Mouse (Mus musculus) midbrain, embryonic 10.5 days (tissue): Measurements from ENCODE around the gene Igfl3. TPM values are rescaled to one million over a fixed set of nuclear protein-coding genes. Genes with fewer than 3 reads are reported as not detected.

Experiments used
- DNase-seq: peaks from one replicate; pipeline ENCODE4 v3.0.0-alpha.2; 2017; ENCODE audit warnings: low spot score
- H3K27ac ChIP-seq: fragments of 300-500 bp; sonication (generic); replicated peaks from 2 replicates; pipeline ENCODE4 v1.5.1; 2016; ENCODE audit warnings: mild to moderate bottlenecking
- H3K27me3 ChIP-seq: fragments of 300-500 bp; sonication (generic); 2 replicates; pipeline ENCODE4 v1.6.1; 2016; ENCODE audit warnings: low read depth, mild to moderate bottlenecking; ENCODE audit not compliant: poor library complexity, severe bottlenecking
- H3K36me3 ChIP-seq: fragments of 300-500 bp; sonication (generic); 2 replicates; pipeline ENCODE4 v1.6.1; 2016; ENCODE audit warnings: mild to moderate bottlenecking, moderate library complexity
- H3K4me1 ChIP-seq: fragments of 300-500 bp; sonication (generic); 2 replicates; pipeline ENCODE4 v1.6.1; 2016
- H3K4me3 ChIP-seq: fragments of 300-500 bp; sonication (generic); 2 replicates; pipeline ENCODE4 v1.5.1; 2016; ENCODE audit warnings: mild to moderate bottlenecking, moderate library complexity
- H3K9me3 ChIP-seq: fragments of 300-500 bp; sonication (generic); replicated peaks from 2 replicates; pipeline ENCODE4 v1.6.1; 2016; ENCODE audit warnings: mild to moderate bottlenecking
- WGBS: fragments of 180-500 bp; shearing (Covaris S2); methylation state at CpG from one replicate; pipeline ENCODE4 v1.1.7; 2016; 5-methylcytosine and 5-hydroxymethylcytosine counted together
- polyA plus RNA-seq: library from polyadenylated mRNA; unstranded; fragments of >200 nt; fragmentation: Nextera tagmentation; extraction: Ambion mirVana; gene quantifications from 2 replicates; pipeline ENCODE4 v1.2.1, GENCODE M21; 2016

Gene Igfl3
- not detected in 2 replicates for polyA plus RNA-seq

DNA sequence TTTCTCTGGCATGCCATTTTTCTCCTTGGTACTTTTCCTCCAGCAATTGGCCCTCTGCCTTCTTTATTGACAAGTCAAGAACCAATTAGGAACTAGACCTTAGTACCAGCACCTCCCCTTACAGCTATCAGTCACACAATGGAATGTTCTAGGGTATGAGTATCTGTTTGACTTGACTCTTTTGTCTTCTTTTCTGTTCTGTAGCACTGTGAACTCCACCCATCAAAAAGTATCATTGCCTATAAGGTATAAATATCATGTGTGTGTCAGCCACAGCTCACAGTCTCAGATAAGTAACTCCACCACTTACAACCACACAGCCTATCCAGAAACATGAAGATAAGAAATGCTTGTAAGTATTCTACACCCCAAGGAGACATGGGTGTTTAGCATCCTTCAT is at the start of gene Igfl3:
Igfl3 (plus strand) TSS at position 301 of the 400 bp plus-strand sequence.
- Histone ChIP-seq H3K4me3 (no peak within 1 kb of the TSS), H3K27me3 (no peaks in the 10 kb centered on the region), H3K36me3 (no peaks in the 10 kb centered on the region), H3K4me1 (no peaks in the 10 kb centered on the region), H3K9me3 (peaks cover 80% of the 10 kb centered on the region), H3K27ac (no peak within 1 kb of the TSS)
- DNase-seq: no peak

DNA sequence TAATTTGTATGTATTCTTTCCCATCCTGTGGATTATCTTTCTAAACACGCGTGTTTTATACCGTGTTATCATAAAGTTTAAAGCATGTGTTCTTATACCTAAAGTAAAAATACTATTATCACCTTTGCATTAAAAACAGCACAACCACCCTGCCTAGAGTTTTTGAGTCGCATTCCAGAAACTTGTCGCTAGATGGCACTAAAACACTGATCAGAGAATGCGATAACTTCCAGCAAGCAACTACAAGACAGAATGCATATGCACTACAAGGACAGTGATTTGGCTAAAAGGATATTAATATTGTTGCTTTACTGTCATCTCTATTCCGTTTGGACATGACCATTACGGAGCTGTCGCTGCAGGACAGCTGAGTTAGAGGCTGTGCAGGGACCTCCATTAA is 34.6 kb downstream of the Igfl3 start:
- Histone ChIP-seq H3K4me3 (no peak overlapping the region), H3K4me1 (no peaks in the 10 kb centered on the region), H3K27me3 (no peaks in the 10 kb centered on the region), H3K9me3 (peaks cover 6% of the 10 kb centered on the region), H3K27ac (no peak overlapping the region), H3K36me3 (no peaks in the 10 kb centered on the region)
- 12% methylated on average over 9 of the region's 9 CpGs for WGBS
- DNase-seq: peak; percentile 11

DNA sequence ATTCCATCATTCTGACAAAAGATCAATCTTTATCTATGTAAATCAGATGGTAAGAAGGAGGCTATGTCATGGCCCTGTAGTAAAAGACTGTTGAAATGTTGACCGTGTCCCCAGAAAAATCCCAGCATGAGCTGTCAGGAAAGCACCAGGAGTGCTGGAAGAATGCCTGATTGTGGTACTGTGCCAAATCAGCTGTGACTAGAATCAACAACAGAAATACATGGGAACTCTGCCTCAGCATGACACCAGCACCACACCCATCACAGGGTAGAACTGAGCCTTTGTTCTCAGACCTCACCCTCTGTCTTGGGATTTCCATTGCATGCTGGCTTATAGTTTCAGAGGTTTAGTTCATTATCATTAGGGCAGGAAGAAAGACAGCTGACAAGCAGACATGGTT is 38.4 kb downstream of the Igfl3 start:
- H3K36me3 ChIP-seq: no peaks in the 10 kb centered on the region
- no peak overlapping the region for H3K27ac ChIP-seq
- no peak for DNase-seq
- H3K9me3 ChIP-seq: peaks cover 19% of the 10 kb centered on the region
- WGBS: 65% methylated on average over 1 of the region's 1 CpGs
- H3K4me3 ChIP-seq: no peak overlapping the region
- no peaks in the 10 kb centered on the region for H3K27me3 ChIP-seq
- no peaks in the 10 kb centered on the region for H3K4me1 ChIP-seq

Other genes with a start within 250 kb of the Igfl3 start
- gene Ceacam11, start 204.4 kb upstream of the Igfl3 start, polyA plus RNA-seq: not detected in 2 replicates
- gene Ceacam13, start 166.6 kb upstream of the Igfl3 start, polyA plus RNA-seq: not detected in 2 replicates
- not detected in 2 replicates for gene Ceacam12, start 110.6 kb upstream of the Igfl3 start, polyA plus RNA-seq
- gene Mill1, start 68.9 kb downstream of the Igfl3 start, polyA plus RNA-seq: not detected in 2 replicates
- gene Psg18, start 178.5 kb downstream of the Igfl3 start, polyA plus RNA-seq: not detected in 2 replicates